Mouse (Mus musculus) hindbrain, postnatal 0 days (tissue): ENCODE results near the gene Taf15. TPM values are rescaled to one million over a fixed set of nuclear protein-coding genes. Genes with fewer than 3 reads are reported as not detected.
A peak's percentile ranks its signal among the peaks of the same experiment; 100 is the strongest.

Source experiments
- ATAC-seq: fragments of 200-750 bp; cut with Nextera tagmentation; 2 replicates; pipeline ENCODE4 v1.8.0; 2017; ENCODE audit warnings: mild to moderate bottlenecking, moderate TSS enrichment, moderate library complexity
- DNase-seq: peaks from one replicate; pipeline ENCODE4 v3.0.0-alpha.2; 2015; ENCODE audit warnings: low spot score
- H3K27ac ChIP-seq: fragments of 300-500 bp; sonication (generic); 2 replicates; pipeline ENCODE4 v1.5.1; 2014; ENCODE audit warnings: mild to moderate bottlenecking
- H3K27me3 ChIP-seq: fragments of 300-500 bp; sonication (generic); 2 replicates; pipeline ENCODE4 v1.6.1; 2014; ENCODE audit warnings: low read length, mixed read lengths; ENCODE audit not compliant: insufficient read depth
- H3K36me3 ChIP-seq: fragments of 300-500 bp; sonication (generic); 2 replicates; pipeline ENCODE4 v1.6.1; 2014; ENCODE audit warnings: low read length, mixed read lengths; ENCODE audit not compliant: insufficient read depth
- H3K4me1 ChIP-seq: fragments of 300-500 bp; sonication (generic); 2 replicates; pipeline ENCODE4 v1.6.1; 2014; ENCODE audit warnings: antibody characterized with exemption, low read length, mixed read lengths; ENCODE audit not compliant: insufficient read depth
- H3K4me2 ChIP-seq: fragments of 300-500 bp; sonication (generic); 2 replicates; pipeline ENCODE4 v1.6.1; 2014; ENCODE audit warnings: low read depth, mild to moderate bottlenecking, low read length, moderate library complexity, mixed read lengths
- H3K4me3 ChIP-seq: fragments of 300-500 bp; sonication (generic); 2 replicates; pipeline ENCODE4 v1.5.1; 2014; ENCODE audit warnings: low read length
- H3K9ac ChIP-seq: fragments of 300-500 bp; sonication (generic); replicated peaks from 2 replicates; pipeline ENCODE4 v1.6.1; 2014; ENCODE audit warnings: mild to moderate bottlenecking, low read length, moderate library complexity, mixed read lengths
- H3K9me3 ChIP-seq: fragments of 300-500 bp; sonication (generic); 2 replicates; pipeline ENCODE4 v1.6.1; 2016; ENCODE audit warnings: low read length, mixed read lengths
- CTCF ChIP-seq: IDR thresholded peaks from 2 replicates; pipeline ENCODE4 v1.5.1; 2016; ENCODE audit warnings: antibody characterized with exemption, control low read depth, low read depth
- WGBS: fragments of 180-500 bp; shearing (Covaris S2); extraction: QIAGEN DNeasy Blood & Tissue Kit; methylation state at CpG from one replicate; pipeline ENCODE4 v1.1.7; 2014; 5-methylcytosine and 5-hydroxymethylcytosine counted together
- polyA plus RNA-seq: library from polyadenylated mRNA; unstranded; fragments of >200 nt; fragmentation: Nextera tagmentation; extraction: Ambion mirVana; gene quantifications from 2 replicates; pipeline ENCODE4 v1.2.1, GENCODE M21; 2015
- total RNA-seq: library from RNA; depleted of rRNA; stranded (reverse); fragments of >200 nt; gene quantifications from 2 replicates; pipeline ENCODE4 v1.2.3, GENCODE M21; 2014

Taf15 gene
- total and polyA plus RNA-seq, 2 experiments from 2014 or later = 13.2 to 14.4 TPM

- no peaks in the 10 kb centered on the region for H3K4me1 ChIP-seq
- H3K36me3 ChIP-seq = no peaks in the 10 kb centered on the region
- WGBS = 88% methylated on average over 1 of the region's 1 CpGs
- H3K4me3 ChIP-seq = no peak overlapping the region
- H3K9me3 ChIP-seq = no peaks in the 10 kb centered on the region
- ATAC-seq = no peak
- no peak overlapping the region for H3K9ac ChIP-seq
- H3K27ac ChIP-seq = no peak overlapping the region
- no peaks in the 10 kb centered on the region for H3K27me3 ChIP-seq
- no peak for DNase-seq
- no peak for TF ChIP-seq CTCF
- H3K4me2 ChIP-seq = no peak overlapping the region
Measured at GRCm38 (mm10) chr11:83533192-83533591, 60.3 kb downstream of the Taf15 start.

- Histone ChIP-seq H3K9ac (no peak overlapping the region), H3K27me3 (no peaks in the 10 kb centered on the region), H3K36me3 (no peaks in the 10 kb centered on the region), H3K4me2 (peak overlapping the region; percentile 30), H3K4me3 (no peak overlapping the region), H3K9me3 (no peaks in the 10 kb centered on the region), H3K27ac (no peak overlapping the region), H3K4me1 (no peaks in the 10 kb centered on the region)
- no peak for ATAC-seq
- 84% methylated on average over 8 of the region's 8 CpGs for WGBS
- no peak for TF ChIP-seq CTCF
- no peak for DNase-seq
Measured at GRCm38 (mm10) chr11:83534143-83534542, 61.3 kb downstream of the Taf15 start.

GRCm38 (mm10) chr11:83534609-83535423 lies 61.9 kb downstream of the Taf15 start:
- Histone ChIP-seq H3K27me3 (no peaks in the 10 kb centered on the region), H3K4me2 (peak overlapping the region; percentile 30), H3K4me3 (no peak overlapping the region; the same call in 1 of the 2 replicates), H3K27ac (no peak overlapping the region), H3K36me3 (no peaks in the 10 kb centered on the region), H3K9ac (no peak overlapping the region), H3K4me1 (no peaks in the 10 kb centered on the region), H3K9me3 (no peaks in the 10 kb centered on the region)
- ATAC-seq (peak; percentile 47; the same call in 1 of the 2 replicates), DNase-seq (peak; percentile 67)
- no peak for TF ChIP-seq CTCF
- 44% methylated on average over 13 of the region's 13 CpGs for WGBS

- no peak for ATAC-seq
- Histone ChIP-seq H3K4me1 (no peaks in the 10 kb centered on the region), H3K9ac (no peak overlapping the region), H3K4me2 (no peak overlapping the region), H3K27ac (no peak overlapping the region), H3K27me3 (no peaks in the 10 kb centered on the region), H3K36me3 (no peaks in the 10 kb centered on the region), H3K9me3 (no peaks in the 10 kb centered on the region), H3K4me3 (no peak overlapping the region)
- no peak for DNase-seq
- no peak for TF ChIP-seq CTCF
- 90% methylated on average over 3 of the region's 3 CpGs for WGBS
Measured at GRCm38 (mm10) chr11:83536831-83537230, 63.9 kb downstream of the Taf15 start.

- Histone ChIP-seq H3K4me2 (no peak overlapping the region), H3K4me1 (no peaks in the 10 kb centered on the region), H3K9me3 (no peaks in the 10 kb centered on the region), H3K27ac (no peak overlapping the region), H3K36me3 (no peaks in the 10 kb centered on the region), H3K27me3 (no peaks in the 10 kb centered on the region), H3K4me3 (no peak overlapping the region), H3K9ac (no peak overlapping the region)
- WGBS = 90% methylated on average over 3 of the region's 3 CpGs
- ATAC-seq (no peak), DNase-seq (no peak)
- TF ChIP-seq CTCF = no peak
Measured at GRCm38 (mm10) chr11:83538705-83539314, 65.9 kb downstream of the Taf15 start.

- no peak for ATAC-seq
- no peak overlapping the region for H3K4me3 ChIP-seq
- DNase-seq = no peak
- no peaks in the 10 kb centered on the region for H3K36me3 ChIP-seq
- WGBS = 73% methylated on average over 2 of the region's 2 CpGs
- no peak overlapping the region for H3K9ac ChIP-seq
- no peaks in the 10 kb centered on the region for H3K9me3 ChIP-seq
- no peaks in the 10 kb centered on the region for H3K27me3 ChIP-seq
- H3K4me1 ChIP-seq = no peaks in the 10 kb centered on the region
- H3K4me2 ChIP-seq = no peak overlapping the region
- TF ChIP-seq CTCF = no peak
- no peak overlapping the region for H3K27ac ChIP-seq
Measured at GRCm38 (mm10) chr11:83540931-83541330, 68.0 kb downstream of the Taf15 start.

- DNase-seq = no peak
- H3K4me1 ChIP-seq = no peaks in the 10 kb centered on the region
- no peaks in the 10 kb centered on the region for H3K27me3 ChIP-seq
- H3K9me3 ChIP-seq = no peaks in the 10 kb centered on the region
- no peak overlapping the region for H3K4me3 ChIP-seq
- no peak for TF ChIP-seq CTCF
- no peak for ATAC-seq
- H3K9ac ChIP-seq = no peak overlapping the region
- WGBS = 91% methylated on average over 3 of the region's 3 CpGs
- no peak overlapping the region for H3K4me2 ChIP-seq
- H3K27ac ChIP-seq = no peak overlapping the region
- H3K36me3 ChIP-seq = no peaks in the 10 kb centered on the region
Measured at GRCm38 (mm10) chr11:83541415-83541814, 68.5 kb downstream of the Taf15 start.
